Mouse (Mus musculus) cerebellum, postnatal 10 days (tissue): Measurements from ENCODE around the gene Inpp5a.

Experiments used
- DNase-seq, 2 experiments: peaks; one replicate each; pipeline ENCODE4 v3.0.0; 2021; ENCODE audit warnings: mixed read lengths in 2 of 2

Gene Inpp5a

DNA sequence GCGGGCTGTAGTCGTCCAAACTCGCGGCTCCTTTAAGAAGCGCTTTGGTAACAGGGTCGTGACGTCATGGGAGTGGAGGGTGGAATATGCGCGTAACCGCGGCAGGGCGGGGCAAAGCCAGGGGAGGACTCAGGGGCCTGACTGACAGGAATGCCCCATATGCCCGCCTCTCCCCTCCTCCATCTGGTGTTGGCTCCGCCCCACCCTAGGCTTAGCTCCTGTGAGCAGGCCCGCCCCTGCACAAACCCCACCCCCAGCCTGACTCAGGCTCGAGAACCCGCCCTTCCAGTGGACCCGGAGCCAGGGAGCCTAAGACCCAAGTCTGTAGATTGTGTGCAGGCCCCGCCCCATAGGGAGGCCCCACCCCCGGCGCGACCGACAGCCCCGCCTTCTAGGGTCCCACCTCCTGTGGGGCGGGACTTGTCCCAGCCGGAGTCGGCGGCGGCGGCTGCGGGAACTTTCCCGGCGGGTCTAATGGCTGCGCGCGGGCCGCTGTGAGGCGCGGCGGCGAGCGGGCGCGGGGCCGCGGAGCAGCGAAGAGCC is at the start of gene Inpp5a:
TSS of gene Inpp5a (plus strand) at position 440 of the 543 bp plus-strand sequence.
- DNase-seq, result peak; percentile 99 to 100

DNA sequence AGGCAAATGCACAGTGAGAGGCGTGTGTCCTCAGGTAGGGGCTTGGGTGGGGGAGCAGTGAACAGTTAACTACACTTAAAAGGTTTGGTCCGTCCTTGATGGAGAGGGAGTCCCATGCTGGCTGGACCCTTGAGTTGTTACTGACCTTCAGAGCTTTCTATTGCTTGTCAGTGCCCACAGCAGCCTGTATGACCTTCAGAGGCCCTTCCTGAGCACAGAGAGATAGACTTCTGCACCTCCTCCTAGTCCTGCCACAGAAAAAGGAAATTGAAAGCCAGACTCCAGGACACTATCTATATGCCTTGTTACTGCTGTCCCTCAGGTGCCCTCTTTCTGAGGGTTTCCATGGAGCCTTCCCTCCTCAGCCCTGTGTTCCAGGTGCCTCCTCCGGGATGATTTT is 49.7 kb upstream of the Inpp5a start:
- no peak for DNase-seq

DNA sequence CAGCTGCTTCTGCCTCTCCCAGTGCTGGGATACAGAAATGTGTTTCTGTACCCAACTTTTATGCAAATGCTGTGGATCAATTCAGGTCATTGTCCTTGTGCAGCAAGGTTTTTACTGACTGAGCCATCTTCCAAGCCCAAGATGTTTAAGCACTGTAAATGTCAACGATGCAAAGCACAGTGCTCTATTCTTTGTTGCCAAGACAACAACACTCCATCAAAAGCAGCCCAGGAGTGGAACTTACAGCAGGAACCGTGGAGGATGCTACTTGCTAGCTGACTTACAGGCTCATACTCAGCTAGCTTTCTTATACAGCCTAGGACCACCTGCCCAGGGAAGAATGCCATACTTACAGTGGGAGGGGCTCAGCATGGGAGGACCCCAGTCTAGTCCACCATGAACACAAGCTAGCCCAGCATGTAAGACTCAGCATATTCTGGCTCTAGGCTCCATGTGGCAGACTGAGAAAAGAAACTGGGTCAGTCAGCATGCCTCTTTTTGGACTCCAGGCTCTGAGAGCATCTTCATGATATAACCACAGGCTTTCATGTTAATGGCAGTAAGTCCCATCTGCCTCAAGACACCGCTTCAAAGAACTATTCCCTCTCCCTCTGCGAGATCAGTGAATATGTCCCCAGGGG is 47.8 kb upstream of the Inpp5a start:
- peak; percentile 46 to 52 for DNase-seq

DNA sequence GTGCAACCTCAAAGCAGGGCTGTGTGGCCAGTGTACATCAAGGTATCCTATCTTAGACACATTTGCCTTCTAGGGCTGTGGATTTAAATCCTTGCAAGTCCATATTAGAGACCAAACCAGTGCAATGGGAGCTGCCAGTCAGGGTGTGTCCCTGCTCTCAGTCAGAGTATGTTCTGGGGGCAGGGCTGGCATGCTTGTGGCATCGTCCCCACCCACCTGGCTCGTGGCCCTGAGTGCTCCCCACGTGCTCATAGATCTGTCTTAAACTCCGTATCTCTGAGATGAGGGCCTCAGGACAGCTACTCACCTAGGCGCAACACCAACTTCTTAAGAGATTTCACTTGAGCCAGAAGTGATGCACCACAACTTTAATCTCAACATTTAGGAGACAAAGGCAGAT is 46.1 kb upstream of the Inpp5a start:
- DNase-seq, result peak in 1 of 2 experiments; percentile 34

DNA sequence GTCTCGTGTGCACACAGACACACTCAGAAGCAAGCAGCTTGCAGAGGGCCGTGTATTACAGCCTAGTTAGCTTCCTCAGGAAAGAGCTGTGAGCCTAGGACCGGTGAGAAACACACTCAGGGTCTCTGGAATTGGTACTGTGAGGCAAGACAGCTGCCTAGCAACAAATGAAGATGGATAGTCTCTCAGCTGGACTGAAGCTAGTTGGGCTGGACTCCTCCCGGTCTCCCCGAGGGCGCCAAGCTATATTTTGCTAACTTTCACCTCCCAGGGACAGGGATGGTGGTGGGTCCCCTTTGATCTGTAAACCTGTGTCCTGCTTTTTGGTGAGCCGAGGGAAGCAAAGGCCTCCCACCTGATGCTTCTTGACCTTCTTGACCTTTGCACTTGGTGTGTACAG is 41.9 kb upstream of the Inpp5a start:
- DNase-seq, result no peak

DNA sequence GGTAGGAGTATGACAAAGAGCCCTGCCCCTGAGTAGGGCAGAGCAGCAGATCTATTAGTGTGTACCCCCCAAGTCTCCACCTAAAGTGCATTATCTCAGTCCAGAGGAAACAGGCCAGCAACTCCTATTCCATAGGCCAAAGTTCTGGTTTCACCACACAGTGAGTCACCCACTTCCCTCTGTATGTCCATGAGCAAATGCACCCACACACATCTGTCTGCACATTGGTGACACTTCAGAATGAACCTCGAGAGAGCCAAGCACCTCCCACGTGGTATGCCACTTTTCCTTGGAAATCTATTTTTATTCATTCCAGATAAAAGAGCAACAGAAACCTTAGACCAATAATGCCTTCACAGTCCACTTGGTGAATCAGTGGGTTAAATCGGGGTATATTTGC is 38.3 kb upstream of the Inpp5a start:
- no peak for DNase-seq

DNA sequence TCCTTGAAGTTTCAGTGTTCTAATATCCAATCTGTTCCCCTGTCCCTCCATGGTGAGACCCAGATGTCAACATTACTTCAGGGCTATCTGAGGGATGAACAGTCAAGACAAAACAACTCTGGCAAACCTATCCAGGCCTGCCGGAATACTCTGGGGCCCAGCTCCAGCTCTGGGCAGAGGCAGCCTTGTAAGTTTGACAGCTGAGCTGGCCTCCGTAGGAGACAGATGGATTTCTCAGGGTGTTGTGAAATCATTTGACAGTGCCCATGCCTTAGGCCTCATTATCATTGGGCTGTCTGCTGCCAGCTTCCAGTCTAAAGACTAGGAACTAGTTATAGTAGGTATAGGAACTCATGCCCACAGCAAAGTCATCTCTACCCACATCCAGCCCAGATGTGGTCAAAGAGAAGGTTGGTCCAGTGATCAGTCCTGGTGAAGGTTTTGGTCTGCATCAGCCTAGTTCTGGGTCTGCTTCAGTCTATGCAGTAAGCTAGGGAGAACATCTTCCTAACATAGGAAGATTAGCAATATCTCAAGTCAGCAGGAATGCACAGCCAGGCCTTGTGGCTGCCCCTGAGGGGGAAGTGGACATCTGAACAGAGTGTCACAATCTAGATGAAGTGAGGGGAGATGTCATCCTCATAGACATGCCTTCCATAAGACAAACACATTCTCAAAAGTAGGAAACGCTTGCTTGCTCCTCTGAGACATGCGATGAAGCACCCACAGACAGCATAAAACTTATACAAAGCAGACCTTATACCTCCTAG is 34.4 kb upstream of the Inpp5a start:
- no peak for DNase-seq

DNA sequence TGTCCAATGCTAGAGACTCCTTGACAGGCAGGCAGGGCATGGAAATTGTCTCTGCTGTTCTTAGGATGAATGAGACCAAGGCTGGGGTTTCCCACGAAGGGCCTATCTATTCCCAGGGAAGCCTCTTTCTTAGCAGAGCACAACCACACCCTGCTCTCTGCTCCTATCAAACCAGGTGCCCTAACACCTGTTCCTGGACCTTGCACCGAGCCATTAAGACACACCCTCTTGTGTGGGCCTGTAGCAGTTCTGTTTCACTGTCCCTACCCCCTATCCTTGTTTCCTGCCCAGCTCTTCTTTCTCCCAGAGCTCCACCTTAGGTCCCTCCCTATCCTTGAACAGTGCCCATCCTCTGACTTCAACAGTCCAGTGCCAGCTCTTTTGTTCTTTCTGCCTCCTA is 31.9 kb upstream of the Inpp5a start:
- no peak for DNase-seq

DNA sequence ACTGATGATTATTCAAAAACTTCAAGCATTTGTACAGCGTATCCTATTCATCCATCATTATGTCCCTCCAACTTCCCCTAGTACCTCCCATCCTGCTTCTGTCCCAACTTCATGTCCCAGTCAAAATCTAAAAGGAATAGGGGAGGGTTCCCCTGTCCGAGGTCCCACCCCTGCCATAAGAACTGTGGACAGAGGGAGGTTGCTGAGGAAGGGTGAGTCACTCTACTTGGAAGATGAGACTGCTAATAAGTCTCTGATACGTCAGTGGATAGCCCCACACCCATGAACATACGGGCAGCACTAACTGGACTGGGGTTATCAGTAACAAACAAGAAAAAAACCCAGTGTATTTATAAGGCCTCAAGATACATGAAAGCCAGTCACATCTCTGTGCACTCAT is 29.0 kb upstream of the Inpp5a start:
- DNase-seq, result no peak

DNA sequence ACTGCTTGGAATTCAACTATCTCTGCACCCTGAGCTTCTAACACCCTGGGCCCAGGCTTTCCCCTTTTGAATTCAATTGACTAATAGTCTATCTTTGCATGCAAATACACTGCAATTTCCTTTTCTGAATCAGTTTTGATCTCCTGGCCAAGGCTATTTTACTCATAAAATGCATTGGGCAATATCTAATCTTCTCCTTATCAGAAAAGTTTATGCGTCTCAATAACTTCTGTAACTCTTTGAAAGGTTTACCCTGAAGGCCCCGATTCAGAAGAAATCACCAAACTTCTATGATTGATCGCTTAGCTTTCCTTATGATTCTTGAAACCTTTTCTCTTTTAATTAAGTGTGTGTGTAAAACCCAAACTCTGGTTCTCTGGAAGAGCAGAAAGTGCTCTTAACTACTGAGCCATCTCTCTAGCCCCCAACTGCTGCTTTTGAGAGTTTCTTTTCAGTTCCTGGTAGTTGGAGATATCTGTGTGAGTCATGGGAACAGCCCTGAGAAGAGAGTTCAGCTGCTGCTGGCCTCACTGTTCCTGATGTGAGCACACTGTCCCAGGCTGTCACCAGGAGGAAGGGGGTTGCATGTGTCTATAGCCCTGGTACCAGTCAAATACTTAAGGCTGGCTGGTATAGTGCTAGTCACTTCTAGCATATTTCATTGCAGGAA is 27.9 kb upstream of the Inpp5a start:
- DNase-seq, result no peak

DNA sequence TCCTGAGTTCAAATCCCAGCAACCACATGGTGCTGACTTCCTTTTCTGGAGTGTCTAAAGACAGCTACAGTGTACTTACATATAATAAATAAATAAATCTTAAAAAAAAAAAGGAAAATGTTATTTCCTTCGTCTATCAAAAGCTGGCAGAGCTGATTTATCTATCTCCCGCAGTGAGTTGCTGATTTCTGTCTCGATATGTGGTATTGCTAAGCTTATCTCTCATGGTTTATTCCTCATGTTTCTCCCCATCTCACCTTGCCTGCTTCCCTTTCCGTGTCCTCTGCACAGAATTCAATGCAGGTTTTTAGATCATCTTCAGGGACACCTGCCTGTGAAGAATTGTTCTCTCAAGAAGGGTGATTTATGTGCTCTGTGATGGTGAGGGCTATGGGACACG is 27.1 kb upstream of the Inpp5a start:
- no peak for DNase-seq

DNA sequence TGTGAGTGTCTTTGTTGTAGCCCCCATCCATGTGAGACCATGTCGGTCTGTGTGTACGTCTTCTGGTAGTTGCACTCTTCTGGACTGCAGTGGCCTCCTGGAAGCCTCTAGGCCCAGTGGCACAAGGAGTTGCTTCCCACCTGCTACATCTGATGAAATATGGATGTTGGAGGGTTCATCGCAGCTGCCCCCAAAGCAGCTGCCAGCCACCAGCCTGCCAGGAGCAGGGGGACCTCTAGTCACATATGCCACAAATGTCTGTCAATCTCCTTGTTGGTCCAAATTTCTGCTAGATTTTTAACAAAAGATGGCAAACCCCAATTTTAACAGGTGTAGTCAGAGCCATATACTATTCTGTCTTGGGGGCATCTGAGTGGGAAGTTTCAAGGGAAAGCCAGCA is 26.4 kb upstream of the Inpp5a start:
- DNase-seq, result peak; percentile 39 to 41

DNA sequence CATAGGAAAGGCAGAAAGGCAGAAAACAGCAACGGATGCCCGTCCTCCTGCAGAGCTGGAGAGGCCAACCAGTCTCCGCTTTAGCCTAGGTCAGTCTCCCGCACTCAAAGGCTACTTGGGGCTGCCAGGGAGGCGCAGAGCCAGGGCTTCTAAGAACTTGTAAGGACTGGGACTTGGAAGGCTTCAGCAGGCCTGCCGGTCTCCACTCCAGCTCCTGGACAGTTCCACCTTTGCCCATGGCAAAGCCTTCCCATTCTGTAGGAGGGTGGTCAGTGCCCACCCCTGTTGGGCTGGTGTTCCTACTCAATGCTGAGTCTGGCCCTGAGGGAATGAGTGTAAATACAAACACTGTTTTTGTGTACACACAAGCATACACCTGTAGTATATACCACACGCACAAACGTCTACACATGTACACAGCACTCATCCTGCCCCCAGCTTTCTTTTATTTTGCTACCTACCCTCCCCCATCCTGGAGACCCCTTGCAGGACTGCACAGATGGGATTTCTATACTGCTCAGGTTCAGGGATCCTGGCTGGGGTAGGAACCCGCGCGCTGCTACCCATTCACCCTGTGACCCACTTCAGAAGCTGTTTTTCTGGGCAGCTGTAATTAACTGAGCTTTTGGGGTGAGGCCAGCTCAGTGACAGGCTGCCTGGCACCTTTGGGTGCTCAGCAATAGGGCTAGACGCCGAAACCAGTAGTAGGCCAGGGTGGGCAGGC is 25.5 kb upstream of the Inpp5a start:
- peak; percentile 43 to 52 for DNase-seq

DNA sequence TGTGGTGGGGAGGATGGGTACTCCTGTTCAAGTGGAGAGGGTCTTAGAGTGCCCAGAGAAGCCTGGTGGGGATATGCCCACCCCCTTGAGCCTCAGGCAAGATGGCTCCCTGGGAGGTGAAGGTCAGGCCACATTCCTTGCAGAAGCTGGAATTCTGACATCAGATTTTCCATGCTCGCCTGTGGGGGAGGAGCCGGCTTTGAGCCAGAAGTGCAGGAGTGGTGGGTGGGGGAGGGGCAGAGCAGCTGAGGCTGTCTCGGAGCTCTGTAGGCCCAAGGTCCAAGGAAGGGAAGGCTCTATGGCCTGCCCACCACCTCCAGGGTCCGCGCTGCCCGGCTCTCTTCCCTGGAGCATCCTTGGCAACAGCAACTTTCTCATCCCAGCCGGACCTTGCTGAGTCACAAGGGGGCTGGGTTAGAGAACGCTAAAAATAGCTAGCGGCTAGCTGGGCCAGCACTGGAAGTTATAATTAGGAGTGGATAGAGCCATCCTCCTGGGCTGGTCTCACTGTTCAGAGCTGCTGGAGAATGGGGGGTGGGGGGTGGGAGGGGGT is 24.8 kb upstream of the Inpp5a start:
- peak; percentile 83 to 85 for DNase-seq

DNA sequence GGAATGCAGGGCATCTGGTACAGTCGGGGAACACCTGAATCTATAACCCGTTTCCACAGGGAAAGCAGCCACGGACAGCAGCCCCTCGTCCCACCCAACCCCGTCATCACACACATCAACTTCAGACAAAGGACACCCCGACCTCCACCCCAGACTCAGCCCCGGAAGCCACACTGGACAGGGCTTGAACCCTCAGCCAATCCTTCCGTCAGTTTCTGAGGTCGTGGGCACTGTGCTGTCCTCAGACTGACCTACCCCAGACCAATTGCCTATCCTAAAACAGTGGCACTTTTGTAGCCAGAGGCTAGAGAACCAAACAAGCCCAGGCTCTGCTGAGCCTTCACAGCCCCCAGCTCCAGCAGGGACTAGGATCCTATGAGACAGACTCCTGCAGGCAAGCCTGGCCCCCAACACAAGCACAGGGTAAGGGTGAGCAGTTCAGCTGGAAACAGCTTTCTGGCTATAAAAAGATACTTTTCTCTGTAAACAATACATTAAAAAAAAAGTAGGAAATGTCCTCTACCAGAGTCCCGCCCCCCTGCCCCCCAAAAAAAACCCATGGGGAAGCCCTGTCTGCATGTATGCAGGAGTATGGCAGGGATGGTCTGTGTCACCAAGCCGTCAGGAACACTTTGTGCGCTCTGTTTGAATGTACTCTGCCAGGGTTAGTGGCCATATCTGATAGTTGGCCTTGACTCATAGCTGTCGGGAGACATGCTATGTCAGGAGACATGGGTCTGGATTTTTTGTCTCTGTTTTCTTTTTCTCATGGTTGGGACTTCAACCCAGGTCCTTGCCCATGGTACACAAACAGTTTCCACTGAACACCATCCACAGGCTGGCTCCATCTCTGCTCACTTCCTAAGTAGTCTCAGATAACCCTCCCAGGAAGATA is 23.7 kb upstream of the Inpp5a start:
- DNase-seq, result peak in 1 of 2 experiments; percentile 17

DNA sequence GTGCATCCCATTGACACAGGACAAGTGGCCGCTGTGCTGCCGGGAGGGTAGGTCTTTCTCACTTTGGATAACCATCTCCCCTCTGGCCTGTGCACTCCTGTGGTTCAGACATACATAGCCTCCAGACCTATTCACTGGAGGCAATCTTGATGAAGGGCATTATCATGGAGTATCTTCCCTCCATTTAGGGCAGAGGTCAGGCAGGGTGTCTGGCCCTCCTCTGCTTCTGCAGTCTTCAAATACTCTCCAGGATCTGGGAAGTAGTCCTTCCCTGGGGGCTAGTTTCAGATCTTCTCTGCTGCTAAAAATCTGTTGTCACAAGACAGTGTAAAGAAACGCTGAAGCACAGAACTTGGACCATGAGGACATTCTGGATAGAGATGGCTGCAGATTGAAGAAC is 22.8 kb upstream of the Inpp5a start:
- no peak for DNase-seq

DNA sequence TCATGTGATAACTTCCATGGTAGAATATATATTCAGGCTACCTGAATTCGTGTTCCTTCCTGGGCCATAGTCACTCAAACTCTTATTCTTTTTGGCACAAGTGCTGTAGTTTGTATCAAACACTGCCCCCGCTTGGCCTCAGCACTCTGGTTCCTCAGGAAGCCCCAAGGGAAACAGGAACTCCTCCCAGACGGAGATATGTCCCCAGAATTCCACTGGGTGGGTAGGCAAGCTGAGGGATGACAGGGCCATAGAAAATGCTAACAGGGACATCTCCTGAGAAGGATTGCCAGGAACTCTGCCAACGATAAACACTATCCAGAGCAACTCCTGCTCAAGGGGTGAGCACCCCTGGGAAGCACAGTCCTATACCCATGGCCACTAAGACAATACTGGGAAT is 22.4 kb upstream of the Inpp5a start:
- DNase-seq, result peak in 1 of 2 experiments; percentile 9

DNA sequence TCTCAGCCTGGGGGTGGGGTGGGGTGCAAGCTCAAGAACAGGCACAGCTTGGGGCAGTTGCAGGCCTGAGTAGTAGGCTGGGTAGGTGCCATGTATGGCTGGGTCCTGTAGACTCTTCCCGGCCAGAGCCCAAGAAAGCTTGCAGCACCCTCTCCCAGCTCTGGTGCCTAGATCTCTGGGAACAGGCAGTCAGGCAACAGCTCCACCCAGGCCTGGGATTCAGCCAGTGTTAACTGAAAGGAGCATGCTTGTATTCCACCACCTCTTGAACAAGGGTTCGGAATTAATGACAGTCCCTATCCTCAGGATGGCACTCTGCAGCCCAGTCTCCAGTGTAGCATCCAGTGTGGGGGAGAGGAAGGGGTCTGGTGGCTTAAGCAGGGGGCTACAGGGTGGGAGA is 20.7 kb upstream of the Inpp5a start:
- peak; percentile 48 to 51 for DNase-seq

DNA sequence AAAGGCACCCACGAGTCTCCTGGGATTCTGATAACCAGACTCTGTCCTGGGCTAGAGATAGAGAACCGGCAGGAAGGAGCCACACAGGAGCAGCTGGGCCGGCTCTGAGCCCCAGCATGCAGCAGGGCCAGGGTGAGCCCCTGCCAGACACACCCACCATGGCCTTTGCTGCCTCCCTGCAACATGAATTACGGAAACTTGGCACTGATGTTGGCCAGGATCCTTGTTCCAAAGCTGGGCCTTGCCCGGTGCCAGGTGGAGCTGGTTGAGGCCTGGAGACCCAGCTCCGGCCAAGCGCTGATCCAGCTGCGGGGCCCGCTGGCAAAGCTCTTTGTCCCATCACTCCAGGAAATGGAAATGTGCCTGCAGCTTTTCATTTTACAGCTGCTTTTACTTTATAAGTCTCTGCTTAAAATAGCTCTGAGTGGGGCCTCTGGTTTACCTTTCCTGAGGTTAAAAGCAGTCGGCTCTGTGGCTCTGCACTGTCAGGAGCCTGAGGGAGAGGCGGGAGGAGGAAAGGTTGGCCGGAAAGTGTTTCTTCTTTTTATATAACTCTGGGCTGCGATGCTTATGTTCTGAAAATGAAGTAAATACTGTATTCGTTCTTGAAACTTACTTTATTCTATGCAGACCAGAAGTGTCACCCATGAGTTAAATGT is 20.1 kb upstream of the Inpp5a start:
- peak; percentile 88 to 93 for DNase-seq

DNA sequence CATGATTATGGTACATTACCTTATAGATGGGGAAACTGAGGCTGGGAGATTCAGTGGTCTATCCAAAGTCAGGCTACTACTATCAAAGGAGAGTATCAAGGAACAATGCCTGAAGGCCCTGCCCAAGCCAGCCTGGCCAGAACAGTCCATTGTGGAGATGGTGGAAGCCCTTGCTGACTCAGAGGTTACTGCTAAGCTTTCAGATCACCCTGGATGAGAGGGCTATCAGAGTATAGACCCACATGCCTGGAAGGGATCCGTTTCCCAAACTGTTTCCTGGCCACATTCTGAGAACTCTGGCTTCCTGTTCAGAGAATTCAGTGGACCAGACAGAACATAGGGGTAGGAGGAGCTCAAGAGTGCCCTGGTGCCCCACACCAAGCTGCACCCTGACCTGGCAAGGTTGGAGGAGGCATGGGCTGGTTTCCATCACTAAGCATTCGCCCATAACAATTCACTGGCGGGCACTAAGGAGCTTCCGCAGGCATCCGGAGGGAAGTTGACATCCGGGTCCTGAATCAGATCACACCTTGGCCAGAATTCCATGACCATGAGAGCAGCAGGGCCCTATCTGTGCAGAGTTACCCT is 19.3 kb upstream of the Inpp5a start:
- no peak for DNase-seq

DNA sequence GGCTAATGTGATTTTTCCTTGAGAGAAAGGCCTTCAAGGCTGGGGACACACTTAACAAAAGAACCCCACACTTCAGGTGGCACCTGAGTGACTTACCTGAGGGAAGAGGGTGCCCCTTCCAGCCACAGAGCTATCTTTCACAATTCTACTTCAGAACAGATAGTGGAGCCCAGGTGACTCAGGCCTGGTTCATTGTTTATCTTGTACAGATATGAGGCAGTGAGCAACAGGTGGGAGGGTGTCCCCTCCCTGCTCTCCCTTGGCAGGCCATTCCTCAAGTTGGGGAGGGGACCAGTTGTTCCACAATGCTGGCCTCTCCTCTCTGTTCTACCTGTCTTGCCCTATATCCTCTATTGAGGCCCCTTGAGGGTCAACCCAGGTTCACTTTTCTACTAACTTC is 17.5 kb upstream of the Inpp5a start:
- no peak for DNase-seq
